Comparison of ENCODE assay signal across 13 mouse cellular contexts in genomic region chr10:24695786-24696185, GRCm38 (mm10).
"Had no signal": no experiment of that assay in that cellular context is flagged by ENCODE, and none has a peak within 500 bp of the region (broad histone marks: within the 10 kb centered on the region; RNA-seq: fewer than 3 reads in every experiment).

No protein-coding gene starts in this region.

- H3K4me3 ChIP-seq: kidney, embryonic 15.5 days; liver, embryonic 12.5 days; megakaryocyte, embryonic 14.5 days; neural tube, embryonic 13.5 days had no signal

- ATAC-seq: liver, embryonic 12.5 days; midbrain, embryonic 16.5 days had no signal

- H3K9ac ChIP-seq: kidney, embryonic 15.5 days; liver, embryonic 12.5 days; lung, embryonic 14.5 days; neural tube, embryonic 13.5 days had no signal

- DNase-seq: kidney, postnatal 14 days; left cerebral cortex, postnatal 4 days; lung, embryonic 14.5 days; lung, postnatal 10 days; retina, postnatal 1 day; thymus, postnatal 4 days had no signal

- H3K36me3 ChIP-seq: kidney, embryonic 15.5 days; liver, embryonic 12.5 days; neural tube, embryonic 13.5 days had no signal

- H3K4me2 ChIP-seq: kidney, embryonic 15.5 days; liver, embryonic 12.5 days; lung, embryonic 14.5 days; midbrain, embryonic 11.5 days; neural tube, embryonic 13.5 days had no signal

- H3K27ac ChIP-seq: kidney, embryonic 15.5 days; liver, embryonic 12.5 days; macrophage; neural tube, embryonic 13.5 days had no signal

- H3K9me3 ChIP-seq: kidney, embryonic 15.5 days; liver, embryonic 12.5 days; megakaryocyte, embryonic 14.5 days; neural tube, embryonic 13.5 days had no signal

- H3K27me3 ChIP-seq: kidney, embryonic 15.5 days; liver, embryonic 12.5 days; megakaryocyte, embryonic 14.5 days; neural tube, embryonic 13.5 days had no signal

- H3K4me1 ChIP-seq: kidney, embryonic 15.5 days; liver, embryonic 12.5 days; neural tube, embryonic 13.5 days had no signal
